Mouse (Mus musculus) intestine, embryonic 14.5 days (tissue): ENCODE measurements around the gene Arid3a. TPM values are rescaled to one million over a fixed set of nuclear protein-coding genes. Genes with fewer than 3 reads are reported as not detected.
"Not testable (repeated sequence)": the region's sequence is repeated elsewhere in the genome, so short reads cannot be mapped to it uniquely, and the experiment has no call there.

ENCODE experiments used
- ATAC-seq: fragments of 200-750 bp; cut with Nextera tagmentation; replicated peaks from 2 replicates; pipeline ENCODE4 v1.8.0; 2017; ENCODE audit warnings: low read depth, moderate number of reproducible peaks, moderate TSS enrichment, moderate library complexity; ENCODE audit not compliant: low FRiP score, low TSS enrichment
- DNase-seq: peaks from one replicate; pipeline ENCODE4 v3.0.0-alpha.2; 2018; ENCODE audit warnings: low spot score
- H3K27ac ChIP-seq: fragments of 300-500 bp; sonication (generic); 2 replicates; pipeline ENCODE4 v1.5.1; 2014; ENCODE audit warnings: low read depth, mild to moderate bottlenecking, control low read depth
- H3K27me3 ChIP-seq: fragments of 300-500 bp; sonication (generic); replicated peaks from 2 replicates; pipeline ENCODE4 v1.6.1; 2014; ENCODE audit warnings: low read length, control low read depth; ENCODE audit not compliant: control insufficient read depth, insufficient read depth
- H3K36me3 ChIP-seq: fragments of 300-500 bp; sonication (generic); 2 replicates; pipeline ENCODE4 v1.6.1; 2014; ENCODE audit warnings: low read length, control low read depth; ENCODE audit not compliant: control insufficient read depth, insufficient read depth
- H3K4me1 ChIP-seq: fragments of 300-500 bp; sonication (generic); replicated peaks from 2 replicates; pipeline ENCODE4 v1.6.1; 2014; ENCODE audit warnings: low read length, control low read depth, mixed read lengths; ENCODE audit not compliant: control insufficient read depth, insufficient read depth
- H3K4me2 ChIP-seq: fragments of 300-500 bp; sonication (generic); 2 replicates; pipeline ENCODE4 v1.6.1; 2014; ENCODE audit warnings: low read length
- H3K4me3 ChIP-seq: fragments of 300-500 bp; sonication (generic); 2 replicates; pipeline ENCODE4 v1.5.1; 2014; ENCODE audit warnings: low read depth, low read length, control low read depth, mixed read lengths
- H3K9ac ChIP-seq: fragments of 300-500 bp; sonication (generic); 2 replicates; pipeline ENCODE4 v1.6.1; 2014; ENCODE audit warnings: mild to moderate bottlenecking, low read length
- H3K9me3 ChIP-seq: fragments of 300-500 bp; sonication (generic); 2 replicates; pipeline ENCODE4 v1.6.1; 2016; ENCODE audit warnings: low read length, control low read depth; ENCODE audit not compliant: control insufficient read depth
- WGBS: fragments of 180-500 bp; shearing (Covaris S2); extraction: QIAGEN DNeasy Blood & Tissue Kit; methylation state at CpG from one replicate; pipeline ENCODE4 v1.1.7; 2014; 5-methylcytosine and 5-hydroxymethylcytosine counted together
- polyA plus RNA-seq: library from polyadenylated mRNA; unstranded; fragments of >200 nt; fragmentation: Nextera tagmentation; extraction: Ambion mirVana; gene quantifications from 2 replicates; pipeline ENCODE4 v1.2.1, GENCODE M21; 2014

The Arid3a gene
- polyA plus RNA-seq, 1 experiment from 2014 or later, result 14.4 TPM

GRCm38 (mm10) chr10:79884938-79885337, 41.9 kb upstream of the Arid3a start:
- H3K27ac ChIP-seq, result not testable (repeated sequence)
- 52% methylated on average over 2 of the region's 3 CpGs for WGBS

GRCm38 (mm10) chr10:79886054-79886453, 40.8 kb upstream of the Arid3a start, which contains the start of gene Elane:
TSS of gene Elane (plus strand) at chr10:79886247.
- 69% methylated on average over 6 of the region's 6 CpGs for WGBS
- ATAC-seq, result no peak

More at GRCm38 (mm10) chr10:79884938-79885337, 41.9 kb upstream of the Arid3a start:
- not testable (repeated sequence) for H3K36me3 ChIP-seq, H3K9ac ChIP-seq, DNase-seq, H3K27me3 ChIP-seq, H3K4me2 ChIP-seq, ATAC-seq, H3K9me3 ChIP-seq, H3K4me3 ChIP-seq
- peaks cover 13% of the 10 kb centered on the region; the same call in 1 of the 2 replicates for H3K4me1 ChIP-seq

GRCm38 (mm10) chr10:79886611-79887010, 40.2 kb upstream of the Arid3a start:
- no peaks in the 10 kb centered on the region for H3K36me3 ChIP-seq
- no peaks in the 10 kb centered on the region for H3K9me3 ChIP-seq
- 72% methylated on average over 8 of the region's 8 CpGs for WGBS
- no peak overlapping the region for H3K9ac ChIP-seq
- H3K4me2 ChIP-seq, result no peak overlapping the region
- DNase-seq (no peak), ATAC-seq (no peak)
- H3K4me3 ChIP-seq, result no peak overlapping the region
- H3K27me3 ChIP-seq, result no peaks in the 10 kb centered on the region
- H3K27ac ChIP-seq, result no peak overlapping the region
- H3K4me1 ChIP-seq, result peaks cover 11% of the 10 kb centered on the region; the same call in 1 of the 2 replicates

More at GRCm38 (mm10) chr10:79886054-79886453, 40.8 kb upstream of the Arid3a start, which contains the start of gene Elane:
- peaks cover 11% of the 10 kb centered on the region; the same call in 1 of the 2 replicates for H3K4me1 ChIP-seq
- DNase-seq, result no peak
- no peak within 1 kb of the TSS for H3K9ac ChIP-seq
- H3K27me3 ChIP-seq, result no peaks in the 10 kb centered on the region
- no peak within 1 kb of the TSS for H3K4me2 ChIP-seq
- no peaks in the 10 kb centered on the region for H3K9me3 ChIP-seq
- H3K4me3 ChIP-seq, result no peak within 1 kb of the TSS
- no peak within 1 kb of the TSS for H3K27ac ChIP-seq
- H3K36me3 ChIP-seq, result no peaks in the 10 kb centered on the region

- H3K4me1 ChIP-seq, result no peaks in the 10 kb centered on the region
- 44% methylated on average over 2 of the region's 2 CpGs for WGBS
- H3K4me2 ChIP-seq, result no peak overlapping the region
- no peaks in the 10 kb centered on the region for H3K9me3 ChIP-seq
- no peak for DNase-seq
- no peak for ATAC-seq
- no peak overlapping the region for H3K27ac ChIP-seq
- no peaks in the 10 kb centered on the region for H3K27me3 ChIP-seq
- no peak overlapping the region for H3K4me3 ChIP-seq
- H3K36me3 ChIP-seq, result no peaks in the 10 kb centered on the region
- H3K9ac ChIP-seq, result no peak overlapping the region
Measured at GRCm38 (mm10) chr10:79889386-79889785, 37.5 kb upstream of the Arid3a start.

- ATAC-seq (no peak), DNase-seq (no peak)
- Histone ChIP-seq H3K9ac (no peak within 1 kb of the TSS), H3K36me3 (peaks cover 7% of the 10 kb centered on the region; the same call in 1 of the 2 replicates), H3K27ac (no peak within 1 kb of the TSS), H3K9me3 (no peaks in the 10 kb centered on the region), H3K4me1 (no peaks in the 10 kb centered on the region), H3K4me2 (no peak within 1 kb of the TSS), H3K27me3 (no peaks in the 10 kb centered on the region), H3K4me3 (no peak within 1 kb of the TSS)
- WGBS, result 41% methylated on average over 5 of the region's 5 CpGs
Measured at GRCm38 (mm10) chr10:79890670-79891069, 36.2 kb upstream of the Arid3a start, which contains the start of gene Cfd. TSS of gene Cfd (plus strand) at chr10:79890853.

- not testable (repeated sequence) for H3K27me3 ChIP-seq, H3K9me3 ChIP-seq, H3K4me1 ChIP-seq, H3K9ac ChIP-seq, ATAC-seq, H3K4me2 ChIP-seq, H3K4me3 ChIP-seq, H3K27ac ChIP-seq
- WGBS, result 46% methylated on average over 22 of the region's 22 CpGs
- peaks cover 22% of the 10 kb centered on the region for H3K36me3 ChIP-seq
- peak; percentile 93 for DNase-seq
Measured at GRCm38 (mm10) chr10:79892451-79893118, 34.3 kb upstream of the Arid3a start.

- Histone ChIP-seq H3K36me3 (peaks cover 45% of the 10 kb centered on the region), H3K4me2 (no peak overlapping the region), H3K9me3 (no peaks in the 10 kb centered on the region), H3K4me3 (no peak overlapping the region), H3K4me1 (peaks cover 6% of the 10 kb centered on the region; the same call in 1 of the 2 replicates), H3K27ac (no peak overlapping the region), H3K27me3 (no peaks in the 10 kb centered on the region), H3K9ac (no peak overlapping the region)
- no peak for DNase-seq
- WGBS, result 89% methylated on average over 16 of the region's 16 CpGs
- ATAC-seq, result no peak
Measured at GRCm38 (mm10) chr10:79896306-79896705, 30.5 kb upstream of the Arid3a start.

- DNase-seq, result no peak
- H3K9me3 ChIP-seq, result no peaks in the 10 kb centered on the region
- no peak overlapping the region for H3K9ac ChIP-seq
- 87% methylated on average over 13 of the region's 13 CpGs for WGBS
- 0 out of 2 replicates have a peak, but pooled peaks have one; percentile 25 for ATAC-seq
- no peaks in the 10 kb centered on the region for H3K27me3 ChIP-seq
- H3K27ac ChIP-seq, result no peak overlapping the region
- H3K36me3 ChIP-seq, result peaks cover 50% of the 10 kb centered on the region
- H3K4me3 ChIP-seq, result no peak overlapping the region
- no peak overlapping the region for H3K4me2 ChIP-seq
- H3K4me1 ChIP-seq, result peaks cover 6% of the 10 kb centered on the region; the same call in 1 of the 2 replicates
Measured at GRCm38 (mm10) chr10:79896814-79897213, 30.0 kb upstream of the Arid3a start.
